Mouse (Mus musculus) yolk sac, embryonic 10.5 days (tissue): ENCODE measurements around the gene Med1.

Source experiments
- DNase-seq: peaks from one replicate; pipeline ENCODE4 v3.0.0-alpha.2; 2017; ENCODE audit warnings: low spot score

The Med1 gene

DNA sequence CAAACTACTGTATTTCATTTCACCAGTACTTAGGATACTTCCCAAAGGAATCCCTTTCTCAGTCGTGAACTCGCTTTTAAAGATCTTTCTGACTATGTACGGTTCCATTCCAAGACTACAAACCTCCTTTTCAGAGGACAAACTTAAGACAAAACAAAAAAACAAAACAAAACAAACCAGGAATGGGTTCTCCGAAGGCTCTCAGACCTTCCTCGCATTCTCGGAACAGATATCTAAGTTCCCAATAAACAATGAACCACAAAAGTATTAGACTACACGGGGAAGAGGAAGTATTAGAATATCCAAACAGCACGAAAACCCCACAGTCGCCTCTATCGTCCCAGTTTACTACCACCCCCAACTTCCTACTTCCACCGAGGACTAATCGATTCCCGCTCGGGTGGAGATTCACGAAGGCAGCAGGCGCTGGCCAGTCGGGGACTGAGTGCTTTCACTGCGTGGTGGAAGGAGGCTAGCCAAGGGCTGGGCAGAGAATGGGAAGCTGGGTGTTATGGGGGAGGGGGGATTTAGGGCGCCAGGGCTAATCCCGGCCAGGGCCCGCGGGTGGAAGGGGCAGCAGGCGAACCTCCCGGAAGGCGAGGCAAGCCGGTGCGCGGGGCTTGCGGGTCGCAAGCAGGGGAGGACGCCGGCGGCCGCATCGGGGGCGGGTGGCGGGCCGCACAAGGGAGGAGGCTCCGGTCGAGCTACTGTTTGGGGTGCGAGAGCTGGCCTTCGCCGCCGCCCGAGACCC lies 44.4 kb downstream of the Med1 start:
- peak; percentile 29 for DNase-seq

GRCm38 (mm10) chr11:98145856-98146255 lies 47.2 kb downstream of the Med1 start:
- DNase-seq = no peak

DNA sequence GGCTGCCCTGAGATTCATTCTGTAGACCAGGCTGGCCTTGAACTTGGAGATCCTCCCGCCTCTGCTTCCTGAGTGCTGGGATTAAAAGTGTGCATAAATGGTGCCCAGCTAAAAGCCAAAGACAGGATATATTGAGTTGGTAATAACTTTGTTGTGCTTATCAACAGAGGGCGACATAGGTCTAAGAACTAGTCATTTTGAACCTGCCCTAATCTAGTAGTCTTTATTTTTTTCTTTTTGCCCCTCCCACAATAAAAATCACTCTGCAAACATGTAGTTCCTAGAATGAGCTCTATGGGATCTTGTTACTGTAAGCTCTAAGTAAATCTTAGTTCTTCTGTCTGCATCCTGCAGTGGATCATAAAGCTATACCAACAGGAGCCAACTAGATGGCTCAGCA lies 50.5 kb downstream of the Med1 start:
- no peak for DNase-seq

- DNase-seq = no peak
Observed at GRCm38 (mm10) chr11:98138894-98139293, 54.2 kb downstream of the Med1 start.

DNA sequence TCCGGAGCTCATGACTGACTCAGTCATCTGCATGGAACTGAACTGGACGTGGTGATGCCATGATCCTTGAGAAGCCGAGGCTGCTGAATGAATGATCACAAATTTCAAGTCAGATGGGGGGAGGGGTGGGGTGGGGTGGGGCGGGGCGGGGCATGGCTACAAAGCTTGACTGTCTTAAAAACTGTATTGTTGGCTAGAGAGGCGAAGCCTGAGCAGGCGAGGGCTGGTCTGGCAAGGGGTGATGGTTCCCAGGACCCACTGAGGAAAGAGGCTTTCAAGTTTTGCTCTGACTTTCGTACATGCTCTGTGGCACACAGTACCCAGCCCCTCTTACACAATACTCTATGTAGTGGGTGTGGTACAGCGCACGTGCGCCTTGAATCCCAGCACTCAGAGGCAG lies 55.3 kb downstream of the Med1 start:
- DNase-seq = no peak

DNA sequence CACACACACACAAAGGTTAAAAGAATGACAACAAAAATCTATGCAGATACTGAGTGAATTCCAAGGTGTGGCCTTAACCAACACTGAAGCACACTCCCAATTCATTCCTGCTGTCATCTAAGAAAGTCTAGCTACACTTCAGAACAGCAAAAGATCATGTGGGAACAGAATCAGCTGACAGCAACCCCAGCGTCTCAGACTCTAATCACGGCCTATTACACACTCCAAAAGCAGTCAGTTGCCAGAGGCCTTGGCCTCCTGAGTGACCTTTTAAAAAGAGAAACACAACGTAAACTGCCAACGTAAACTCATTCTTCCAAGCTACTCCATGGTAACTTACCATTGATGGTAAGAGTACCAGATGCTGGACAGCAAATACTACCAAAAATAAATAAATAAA lies 58.1 kb downstream of the Med1 start:
- no peak for DNase-seq

GRCm38 (mm10) chr11:98123424-98123823 lies 69.7 kb downstream of the Med1 start:
- no peak for DNase-seq

GRCm38 (mm10) chr11:98114363-98114762 lies 78.7 kb downstream of the Med1 start:
- DNase-seq = no peak

DNA sequence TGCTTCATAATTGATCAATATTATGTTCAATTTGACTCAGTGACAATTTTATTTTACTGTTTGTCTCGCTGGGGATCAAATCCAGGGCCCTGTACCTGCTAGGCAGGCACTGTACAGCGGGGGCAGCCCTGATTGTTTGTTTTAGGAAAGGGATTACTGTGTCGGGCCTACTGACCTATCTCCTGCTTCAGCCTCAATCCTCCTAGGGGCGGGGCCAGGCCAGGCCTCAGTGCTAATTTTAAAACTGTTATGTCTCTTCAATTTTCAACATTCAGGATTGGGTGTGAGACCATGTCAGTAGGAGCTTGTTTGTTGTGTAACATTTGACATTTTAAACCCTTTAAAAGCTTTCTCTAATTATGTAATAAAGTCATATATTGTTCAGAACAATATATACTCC lies 79.6 kb downstream of the Med1 start:
- no peak for DNase-seq

- no peak for DNase-seq
Observed at GRCm38 (mm10) chr11:98109706-98110105, 83.4 kb downstream of the Med1 start.
